Mouse (Mus musculus): ENCODE results near the gene Cfb.
A peak's percentile ranks its signal among the peaks of the same experiment; 100 is the strongest.
"Not testable (repeated sequence)": the region's sequence is repeated elsewhere in the genome, so short reads cannot be mapped to it uniquely, and the experiment has no call there.

Gene Cfb

DNA sequence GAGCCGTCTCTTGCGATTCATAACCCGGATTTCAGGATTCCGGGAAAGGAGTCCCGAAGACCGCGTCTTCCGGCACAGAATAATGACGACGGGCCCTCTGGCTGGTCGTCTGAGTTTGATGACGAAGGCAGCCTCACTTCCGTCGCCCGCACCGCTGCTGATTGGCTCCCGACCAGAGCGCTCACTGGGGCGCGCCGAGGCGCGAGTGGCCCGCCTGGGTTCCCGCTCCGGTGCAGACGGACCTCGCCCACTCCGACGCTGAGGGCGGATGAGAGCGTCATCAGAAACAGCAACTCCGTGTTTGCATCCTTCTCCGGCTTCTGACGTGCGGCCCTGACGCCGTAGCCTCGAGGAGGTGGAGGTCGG is 25.5 kb downstream of the Cfb start, which contains the start of the genes Stk19 and Dxo:
TSS of gene Stk19 (minus strand) at position 90 of the 366 bp plus-strand sequence.
TSS of gene Dxo (plus strand) at position 164 of the 366 bp plus-strand sequence.
- DNase-seq (ENCODE audit: low spot score) = peak; percentile 93

- DNase-seq (ENCODE audit: low spot score) = no peak
These were observed 26.0 kb downstream of the Cfb start for GRCm38 (mm10) chr17:34836155-34836855.

- not testable (repeated sequence) for DNase-seq (ENCODE audit: low spot score)
These were observed 31.5 kb downstream of the Cfb start for GRCm38 (mm10) chr17:34830776-34831175.

DNA sequence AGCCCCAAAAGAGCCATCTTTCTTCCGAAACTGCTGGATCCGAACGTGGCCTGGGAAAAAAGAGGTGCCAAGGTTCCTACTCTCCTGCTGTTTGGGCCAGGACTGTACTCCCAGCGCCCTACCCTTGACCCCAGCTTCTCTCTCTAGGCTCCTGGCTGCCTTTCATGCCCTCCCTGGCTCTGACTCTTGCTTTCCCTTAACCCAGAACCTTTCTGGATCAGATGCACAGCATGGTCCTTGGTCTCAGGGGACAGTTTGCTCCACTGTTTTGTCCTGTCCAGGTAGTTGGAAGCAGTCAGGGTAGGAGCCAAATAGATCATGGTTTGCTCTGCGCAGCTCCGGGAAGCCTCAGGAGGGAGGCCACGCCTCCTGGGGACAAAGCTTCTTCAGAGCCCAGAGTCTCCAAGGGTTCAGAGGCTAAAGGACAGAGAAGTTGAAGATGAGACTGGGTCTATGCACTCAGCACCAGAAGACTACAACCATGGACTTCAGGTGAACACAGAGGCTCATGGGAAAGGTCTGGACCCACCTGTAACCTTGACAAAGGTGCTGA is 47.4 kb downstream of the Cfb start:
- no peak for DNase-seq (ENCODE audit: low spot score)

- peak; percentile 32 for DNase-seq (ENCODE audit: low spot score)
These were observed 48.6 kb downstream of the Cfb start for GRCm38 (mm10) chr17:34813747-34814146.

GRCm38 (mm10) chr17:34811275-34811674 is 51.0 kb downstream of the Cfb start:
- no peak for DNase-seq (ENCODE audit: low spot score)

DNA sequence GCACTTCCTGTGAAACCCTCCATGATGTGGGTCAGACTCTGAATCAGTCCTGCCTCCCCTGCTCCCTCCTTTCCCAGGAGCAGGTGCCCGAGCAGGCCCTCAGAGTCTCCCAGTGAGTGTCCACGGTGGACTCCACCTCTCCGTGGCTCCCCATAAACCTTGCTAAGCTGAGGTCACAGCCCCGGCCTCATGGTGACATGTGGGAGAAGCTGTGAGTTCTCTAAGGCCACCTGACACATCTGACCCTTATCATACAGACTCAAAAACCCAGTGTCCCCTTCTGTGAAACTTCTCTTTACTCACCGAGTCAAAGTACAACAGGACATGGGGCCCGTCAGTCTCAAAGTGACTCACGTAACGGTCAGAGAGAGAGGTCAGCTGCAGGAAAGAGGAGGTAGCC is 51.5 kb downstream of the Cfb start:
- not testable (repeated sequence) for DNase-seq (ENCODE audit: low spot score)

- not testable (repeated sequence) for DNase-seq (ENCODE audit: low spot score)
These were observed 51.9 kb downstream of the Cfb start for GRCm38 (mm10) chr17:34810411-34810810.

GRCm38 (mm10) chr17:34808599-34809205 is 53.6 kb downstream of the Cfb start:
- DNase-seq (ENCODE audit: low spot score) = no peak

- no peak for DNase-seq (ENCODE audit: low spot score)
These were observed 55.1 kb downstream of the Cfb start for GRCm38 (mm10) chr17:34807176-34807575.

Measured in urinary bladder, postnatal 25 days (tissue).